Mouse (Mus musculus) kidney, postnatal 25 days (tissue): Measurements from ENCODE around the gene Gpn2.

Source experiments
- DNase-seq, 2 experiments: peaks; one replicate each; pipeline ENCODE4 v3.0.0; 2021; ENCODE audit warnings: mixed read lengths in 2 of 2

Gpn2 gene

DNA sequence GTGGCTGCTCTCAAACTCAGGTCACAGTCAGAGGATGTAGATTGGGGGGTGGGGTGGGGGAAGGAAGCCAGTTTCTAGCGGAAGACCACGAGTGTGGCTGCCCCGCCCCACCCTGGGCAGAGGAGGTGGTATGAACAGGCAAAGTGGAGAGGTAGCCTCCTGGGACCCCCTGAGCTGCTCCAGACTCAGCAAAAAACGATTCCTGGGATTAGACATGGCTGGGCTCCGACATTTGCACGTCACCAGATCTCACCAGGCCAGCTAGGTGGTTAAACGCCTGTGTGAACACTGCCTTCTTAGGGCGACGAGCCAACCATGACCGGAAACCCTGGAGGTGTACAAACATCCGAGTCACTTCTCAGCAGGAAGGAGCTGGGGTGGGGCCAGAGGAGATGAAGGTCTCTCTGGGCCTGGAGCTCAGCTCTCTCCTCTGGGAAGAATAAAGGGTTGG, 41.5 kb downstream of the Gpn2 start:
- peak; percentile 86 to 92 for DNase-seq

DNA sequence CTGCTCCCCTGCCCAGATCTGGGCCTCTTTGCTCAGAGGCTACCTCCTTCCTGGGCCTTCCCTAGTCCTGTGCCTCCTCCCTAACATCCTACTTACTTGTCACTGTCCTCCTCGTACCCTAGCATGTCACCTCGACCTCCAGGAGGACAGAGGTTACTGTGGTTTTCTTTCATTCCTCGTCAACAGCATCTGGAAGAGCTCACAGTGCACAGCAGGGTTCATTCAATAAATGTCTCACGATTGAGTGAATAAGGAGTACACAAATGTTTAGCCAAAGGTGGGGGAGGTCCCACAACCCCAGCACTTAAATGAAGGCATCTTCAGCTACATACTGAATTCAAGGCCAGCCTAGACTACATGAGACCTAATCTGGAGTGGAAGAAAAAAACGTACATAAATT, 42.1 kb downstream of the Gpn2 start:
- DNase-seq: no peak

DNA sequence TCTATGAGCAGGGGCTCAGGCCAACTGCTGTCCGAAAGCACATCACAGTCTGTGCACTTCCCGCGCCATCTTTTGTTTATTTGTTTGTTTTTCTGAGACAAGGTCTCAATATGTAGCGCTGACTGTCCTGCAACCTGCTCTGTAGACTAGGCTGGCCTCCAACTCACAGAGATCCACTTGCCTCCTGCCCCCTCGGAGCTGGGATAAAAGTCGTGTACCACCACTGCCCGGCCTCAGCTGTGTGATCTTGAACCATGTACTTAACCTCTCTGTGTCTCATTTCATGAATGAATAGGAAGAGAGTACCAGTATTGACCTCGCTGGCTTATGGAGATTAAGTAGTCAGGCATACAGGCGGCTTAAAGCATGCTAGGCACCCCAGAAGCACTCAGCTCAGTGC, 42.5 kb downstream of the Gpn2 start:
- no peak for DNase-seq

DNA sequence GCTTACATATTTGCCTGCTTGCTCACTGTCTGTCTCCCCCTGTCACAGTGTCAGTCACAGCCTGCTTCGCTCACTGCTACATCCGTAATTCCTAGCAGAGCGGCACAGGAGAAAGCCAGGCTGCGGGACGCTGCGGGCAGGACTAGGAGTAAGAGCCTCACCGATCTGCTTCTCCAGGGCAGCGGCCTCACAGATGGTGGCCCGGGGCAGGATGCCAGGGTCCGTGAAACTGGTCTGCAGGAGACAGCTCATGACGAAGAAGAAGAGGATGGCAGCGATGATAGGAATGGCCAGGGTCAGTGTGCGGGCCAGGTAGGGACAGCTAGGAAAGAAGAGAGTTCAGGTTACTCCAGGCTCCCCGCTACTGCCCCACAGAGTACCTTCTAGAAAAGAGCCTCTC, 42.9 kb downstream of the Gpn2 start:
- no peak for DNase-seq

DNA sequence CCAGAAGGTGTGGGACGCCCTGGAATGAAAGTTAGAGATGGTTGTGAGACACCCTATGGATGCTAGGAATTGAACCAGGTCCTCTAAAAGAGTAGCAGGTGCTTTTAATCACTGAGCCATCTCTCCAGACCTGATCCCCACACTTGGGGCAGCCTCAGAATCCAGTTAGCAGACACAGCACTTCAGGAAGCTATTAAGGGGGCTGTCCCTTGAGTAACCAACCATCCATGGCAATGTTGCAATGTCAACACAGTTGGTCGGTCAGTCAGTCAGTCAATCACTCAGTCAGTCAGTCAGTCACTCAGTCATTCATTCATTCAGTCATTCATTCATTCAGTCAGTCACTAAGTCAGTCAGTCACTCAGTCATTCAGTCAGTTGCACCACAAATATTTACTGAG, 44.4 kb downstream of the Gpn2 start:
- no peak for DNase-seq

DNA sequence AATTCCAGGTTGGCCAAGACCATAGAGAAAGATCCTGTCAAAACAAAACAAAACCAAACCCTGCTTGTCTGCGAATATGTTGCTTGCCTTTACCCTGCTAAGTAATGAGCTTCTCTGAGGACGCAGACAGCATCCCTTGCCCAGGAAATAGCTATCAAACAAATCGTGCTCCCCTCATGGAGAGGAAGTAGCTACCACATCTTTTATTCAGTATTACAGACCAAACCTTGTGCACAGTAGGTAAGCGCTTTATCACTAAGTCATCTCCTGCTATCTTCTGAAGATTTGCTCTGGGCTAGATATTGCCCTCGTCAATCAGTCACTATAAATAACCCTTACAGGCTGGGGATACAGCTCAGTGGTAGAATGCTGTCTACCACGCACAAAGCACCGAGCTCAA, 45.0 kb downstream of the Gpn2 start:
- DNase-seq: no peak

DNA sequence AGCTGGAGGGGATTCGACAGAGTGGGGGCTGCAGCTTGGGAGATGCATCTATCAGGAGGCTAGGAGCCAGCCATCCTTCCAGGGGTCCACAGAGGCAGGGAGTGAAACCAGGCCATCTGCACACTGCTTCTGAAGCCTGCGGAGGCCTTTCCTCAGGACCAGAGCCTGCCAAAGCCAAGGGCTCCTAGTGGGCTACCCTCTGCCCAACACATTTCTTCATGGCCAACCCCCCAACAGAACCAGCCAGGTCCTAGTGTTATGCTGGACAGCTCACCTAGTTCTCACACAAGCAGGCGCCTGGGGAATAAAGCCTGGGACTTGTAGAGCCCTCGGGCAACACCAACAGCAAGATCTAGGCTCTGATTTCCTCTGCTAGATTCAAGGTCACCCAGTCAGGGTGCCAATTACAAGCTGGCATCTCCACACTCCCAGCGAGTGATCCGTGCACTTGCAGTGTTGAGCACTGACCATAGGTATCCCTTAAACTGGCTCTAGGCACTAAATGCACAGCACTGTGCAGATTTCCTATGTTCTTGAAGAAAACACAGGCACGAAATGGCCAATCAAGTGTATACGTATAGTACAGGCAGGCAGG, 46.3 kb downstream of the Gpn2 start:
- peak in 1 of 2 experiments; percentile 33 for DNase-seq

DNA sequence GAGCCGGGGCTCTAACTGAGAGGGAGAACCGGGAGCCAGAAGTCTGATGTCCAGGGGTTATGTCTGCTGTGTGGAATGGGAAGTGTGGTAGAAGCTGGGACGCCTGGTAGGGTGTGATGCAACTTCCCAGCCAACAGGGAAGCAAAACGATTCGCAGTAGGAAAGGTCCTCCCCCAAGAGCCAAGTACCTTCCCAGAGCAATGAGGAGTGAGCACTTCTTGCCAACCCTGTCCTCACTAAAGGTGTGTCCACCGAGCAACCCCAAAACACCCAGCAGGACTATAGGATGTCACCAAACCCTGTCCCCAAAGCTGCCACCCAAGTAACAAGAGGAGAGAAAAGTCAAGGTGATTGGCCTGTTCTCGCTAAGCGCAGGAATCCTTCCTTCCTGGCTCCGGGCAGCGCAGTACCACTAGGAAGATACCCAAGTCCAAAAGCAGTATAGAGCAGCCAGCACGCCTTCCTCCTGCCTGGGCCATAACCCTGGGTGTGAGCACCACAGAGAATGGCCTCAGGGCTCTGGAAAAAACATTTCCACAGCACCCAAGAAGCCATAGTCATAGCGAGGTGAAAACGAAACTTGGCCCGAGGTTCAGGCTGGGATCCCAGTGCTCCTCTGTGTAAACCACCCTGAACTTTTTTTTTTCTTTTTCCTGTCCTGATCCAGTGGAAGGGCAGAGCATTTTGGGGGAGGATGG, 47.1 kb downstream of the Gpn2 start:
- peak in 1 of 2 experiments; percentile 59 for DNase-seq

DNA sequence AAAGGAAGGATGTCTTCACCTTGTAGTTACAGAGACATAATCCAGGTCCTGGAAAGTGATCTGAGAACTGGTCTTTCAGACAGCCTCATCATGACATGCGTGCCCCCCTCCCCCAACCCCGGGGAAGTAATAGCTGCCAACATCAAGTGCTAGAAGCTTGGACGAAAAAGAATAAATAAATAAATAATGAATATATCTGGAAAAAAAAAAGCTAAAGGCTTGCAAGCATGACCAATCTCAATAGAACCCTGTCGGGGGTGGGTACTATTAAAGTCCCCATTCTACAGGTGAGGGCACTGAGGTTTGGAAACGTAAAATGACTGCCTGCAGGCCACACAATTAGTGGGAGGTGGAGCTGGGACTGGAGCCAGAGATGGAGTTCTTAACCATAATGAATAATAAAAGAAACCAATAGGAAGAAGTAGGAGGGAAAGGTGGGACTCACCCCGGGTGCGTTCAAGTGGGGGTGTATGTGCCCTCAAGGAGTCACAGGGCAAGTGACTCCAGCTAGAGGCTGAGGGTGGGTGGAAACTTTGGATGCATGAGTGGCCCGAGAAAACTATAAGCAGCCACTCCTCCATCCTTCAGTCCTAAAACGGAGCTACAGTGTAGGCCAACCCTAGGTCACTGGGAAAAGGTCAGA, 47.7 kb downstream of the Gpn2 start:
- DNase-seq: peak; percentile 61 to 65

DNA sequence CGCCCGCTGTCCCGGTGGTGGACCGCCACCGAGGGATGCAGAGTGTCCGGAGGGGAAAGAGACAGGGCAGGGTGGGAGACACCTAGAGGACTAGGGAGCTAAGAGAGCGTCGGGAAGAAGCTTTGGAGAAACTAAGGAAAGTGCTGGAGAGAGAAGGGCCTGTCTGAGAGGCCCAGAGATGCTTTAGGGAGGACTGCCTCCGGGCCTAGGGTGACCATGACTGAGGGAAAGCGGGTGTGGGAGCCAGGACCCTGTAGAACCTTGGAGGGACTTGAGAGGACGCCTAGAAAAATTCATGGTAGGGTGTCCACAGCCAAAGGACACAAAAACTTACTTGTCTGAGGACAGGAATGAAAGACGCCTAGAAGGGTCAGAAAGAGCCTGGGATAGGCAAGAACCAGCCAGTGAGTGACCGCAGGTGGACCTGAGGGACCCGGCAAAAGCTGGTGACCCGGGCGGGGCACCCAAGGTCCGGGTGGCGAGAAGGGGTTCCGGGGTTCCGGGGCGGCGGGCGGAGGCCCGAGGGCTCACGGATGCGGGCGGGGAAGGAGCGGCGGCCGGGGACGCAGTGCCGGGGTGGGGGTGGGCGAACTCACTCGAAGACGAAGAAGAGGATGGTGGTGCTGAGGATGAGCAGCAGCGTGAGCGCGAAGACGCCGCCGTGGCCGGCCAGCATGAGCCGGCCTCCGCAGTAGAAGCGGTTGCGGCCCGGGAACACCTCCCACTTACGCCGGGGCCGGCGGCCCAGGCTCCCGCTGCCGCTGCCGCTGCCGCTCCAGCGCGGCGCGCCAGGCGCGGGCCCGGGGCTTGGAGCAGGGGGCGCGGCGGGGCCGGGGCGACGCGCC, 48.5 kb downstream of the Gpn2 start:
- DNase-seq: peak; percentile 31 to 69

DNA sequence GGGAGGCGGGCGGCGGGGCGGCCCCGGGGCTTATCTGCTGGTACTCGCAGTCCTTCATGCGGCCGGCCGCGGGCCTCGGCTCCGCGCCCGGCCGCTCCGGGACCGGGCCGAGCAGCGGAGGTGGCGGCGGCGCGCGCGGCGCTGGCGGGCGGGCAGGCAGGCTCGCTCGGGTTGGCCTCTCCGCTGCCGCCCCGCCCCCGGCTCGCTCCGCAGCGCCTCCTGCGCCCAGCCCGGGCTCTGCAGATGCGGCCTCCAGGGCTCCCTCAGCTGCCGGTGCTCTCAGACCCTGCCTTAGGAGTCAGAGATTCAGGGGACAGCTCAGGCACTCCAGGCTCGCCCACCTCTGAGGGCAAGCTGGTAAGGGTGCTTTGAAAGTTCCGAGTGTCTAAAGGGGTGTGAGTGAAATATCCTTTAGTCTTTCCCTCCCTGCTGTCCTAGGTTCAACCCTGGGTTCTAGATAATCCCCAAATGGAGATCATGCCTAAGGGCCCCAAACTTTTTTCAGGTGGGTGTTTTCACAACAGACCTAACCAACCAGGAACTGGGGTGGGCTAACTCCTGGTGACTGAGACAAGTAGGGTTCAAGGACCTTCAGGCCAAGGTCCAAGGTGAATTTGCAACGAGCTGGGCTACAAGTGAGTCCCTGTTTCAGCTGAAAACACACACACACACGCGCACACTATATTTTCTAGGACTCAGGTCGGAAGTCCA, 49.3 kb downstream of the Gpn2 start:
- peak; percentile 86 to 92 for DNase-seq

DNA sequence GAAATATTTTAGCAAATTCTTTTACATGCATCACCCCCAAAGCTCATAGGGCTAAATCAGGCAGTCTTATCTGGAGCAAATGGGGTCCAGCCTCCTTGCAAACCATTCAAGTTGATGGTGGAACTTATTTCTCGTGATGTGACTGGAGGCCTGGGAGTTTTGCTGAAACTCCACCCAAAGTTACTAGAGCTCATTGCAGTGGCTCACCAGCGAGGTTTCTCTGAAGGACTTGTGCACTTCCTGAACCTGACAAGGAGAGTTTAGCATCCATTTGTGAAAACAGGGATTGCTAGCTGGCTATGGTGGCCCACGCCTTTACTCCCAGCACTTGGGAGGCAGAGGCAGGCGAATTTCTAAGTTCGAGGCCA, 49.9 kb downstream of the Gpn2 start:
- DNase-seq: no peak
